Mouse (Mus musculus) adrenal gland, postnatal 10 days (tissue): ENCODE measurements at regions not wholly inside any gene's neighbourhood (a gene's known extent, or its start where the extent isn't known, plus 50 kb on each side); places are given as distances from the start of the nearest gene placed in this dataset.

ENCODE experiments used
- DNase-seq: peaks from one replicate; pipeline ENCODE4 v3.0.0; 2021; ENCODE audit warnings: mixed read lengths

GRCm38 (mm10) chr4:34226886-34227285, 176.9 kb upstream of the Spaca1 start:
- no peak for DNase-seq

GRCm38 (mm10) chr4:34227611-34228010, 177.6 kb upstream of the Spaca1 start:
- DNase-seq = no peak

GRCm38 (mm10) chr4:34231270-34231669, 181.3 kb upstream of the Spaca1 start:
- peak; percentile 82 for DNase-seq

- peak; percentile 68 for DNase-seq
Measured at GRCm38 (mm10) chr4:34234204-34234603, 184.2 kb upstream of the Spaca1 start.

DNA sequence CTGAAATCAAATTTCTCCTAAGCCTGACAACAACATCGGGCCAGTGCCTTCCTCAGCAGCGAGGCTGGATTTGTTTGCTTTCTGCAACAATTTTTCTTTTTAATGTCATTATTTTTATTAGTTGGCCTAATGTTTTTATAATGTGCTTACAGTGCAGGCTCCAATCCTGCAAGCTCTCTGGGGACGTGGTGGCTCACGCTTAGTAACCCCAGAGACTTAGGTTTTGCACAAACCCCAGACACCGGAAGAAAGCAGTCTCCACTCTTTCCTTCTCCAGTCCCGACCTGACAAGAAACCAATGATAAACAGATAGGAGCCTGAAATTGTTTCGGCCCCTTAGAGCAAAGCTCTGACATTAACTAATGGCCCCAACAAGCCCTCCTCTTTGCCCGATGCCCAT, 184.7 kb upstream of the Spaca1 start:
- DNase-seq = peak; percentile 30

- DNase-seq = no peak
Measured at GRCm38 (mm10) chr4:34237791-34238190, 187.8 kb upstream of the Spaca1 start.

DNA sequence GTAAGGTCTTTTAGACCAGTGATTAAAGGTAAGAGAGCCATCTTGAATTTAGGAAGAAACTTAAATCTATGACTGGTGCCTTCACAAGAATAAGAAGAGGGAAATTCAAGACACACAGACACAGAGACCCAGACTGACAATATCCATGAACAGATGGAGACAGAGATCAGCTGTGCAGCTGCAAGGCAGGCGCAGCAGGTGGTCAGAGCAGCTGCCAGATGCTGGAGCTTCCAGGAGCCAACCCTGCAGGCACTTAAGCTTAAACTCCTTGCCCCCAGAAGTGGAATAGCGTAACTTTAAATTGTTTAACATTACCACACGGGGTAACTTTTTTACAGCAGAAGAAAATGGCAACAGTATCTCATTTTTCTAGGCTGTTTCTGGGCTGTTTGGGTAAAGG, 189.6 kb upstream of the Spaca1 start:
- DNase-seq = no peak

- no peak for DNase-seq
Measured at GRCm38 (mm10) chr4:34241060-34241571, 191.1 kb upstream of the Spaca1 start.

DNA sequence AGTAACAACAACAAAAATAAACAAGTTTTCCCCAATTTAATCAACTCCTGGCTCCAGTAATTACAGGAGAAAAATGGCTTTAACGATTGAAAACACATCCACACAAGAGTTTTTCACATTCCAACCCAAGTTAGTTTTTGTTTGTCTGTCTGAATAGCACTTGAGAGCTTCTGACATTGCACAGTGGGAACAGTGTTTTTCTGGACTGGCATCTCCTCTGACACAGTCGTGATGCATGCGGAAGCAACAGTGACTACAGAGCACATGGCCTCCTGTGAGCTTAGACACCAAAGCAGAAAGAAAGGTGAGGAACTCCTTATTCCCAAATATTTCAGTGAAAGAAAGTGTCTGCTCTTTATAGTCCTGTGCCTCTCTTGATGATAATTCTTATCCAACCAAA, 191.7 kb upstream of the Spaca1 start:
- no peak for DNase-seq

GRCm38 (mm10) chr4:34259444-34259843, 209.5 kb upstream of the Spaca1 start:
- no peak for DNase-seq

GRCm38 (mm10) chr4:34260468-34260867, 210.5 kb upstream of the Spaca1 start:
- DNase-seq = no peak

DNA sequence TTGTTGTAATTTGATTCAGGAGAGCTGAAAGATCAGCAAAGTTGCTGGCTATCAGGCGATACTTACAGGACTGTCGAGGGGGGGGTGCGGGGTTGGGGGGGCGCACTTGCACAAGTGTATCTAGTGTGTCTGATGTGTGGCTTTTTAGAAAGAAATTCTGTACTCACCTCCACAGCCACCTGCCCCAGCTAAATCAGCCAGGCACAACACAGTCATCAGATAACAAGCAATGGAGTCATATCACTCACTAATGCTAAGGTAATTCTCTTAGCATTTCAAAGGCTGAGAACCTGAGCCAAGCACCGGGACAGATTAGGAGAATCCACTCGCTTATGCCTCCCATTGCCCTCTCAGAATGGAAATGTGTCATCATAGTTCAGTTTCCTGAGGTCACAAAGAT, 211.8 kb upstream of the Spaca1 start:
- no peak for DNase-seq

DNA sequence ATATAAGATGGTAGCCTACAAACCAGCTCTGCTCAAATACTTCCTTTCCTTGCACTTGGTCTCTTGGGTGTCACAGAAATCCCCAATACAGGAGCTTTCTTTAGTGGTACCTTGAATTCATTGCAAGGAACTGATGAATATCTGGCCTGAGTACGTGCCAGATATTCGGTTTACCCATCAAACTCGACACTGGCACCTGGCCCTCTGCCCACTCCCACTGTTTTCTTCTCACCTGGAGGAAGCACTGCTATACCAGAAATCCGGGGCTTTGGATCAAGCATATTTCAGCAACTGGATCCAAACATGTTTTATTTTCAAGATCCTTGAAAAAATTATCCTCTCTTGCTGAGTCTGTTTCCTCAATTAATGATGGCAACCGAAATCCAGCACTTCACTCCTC, 214.4 kb upstream of the Spaca1 start:
- DNase-seq = no peak

GRCm38 (mm10) chr4:34274316-34274715, 224.3 kb upstream of the Spaca1 start:
- no peak for DNase-seq

GRCm38 (mm10) chr4:34275372-34275771, 225.4 kb upstream of the Spaca1 start:
- no peak for DNase-seq

- DNase-seq = no peak
Measured at GRCm38 (mm10) chr4:34302504-34303108, 248.1 kb upstream of the Akirin2 start.

DNA sequence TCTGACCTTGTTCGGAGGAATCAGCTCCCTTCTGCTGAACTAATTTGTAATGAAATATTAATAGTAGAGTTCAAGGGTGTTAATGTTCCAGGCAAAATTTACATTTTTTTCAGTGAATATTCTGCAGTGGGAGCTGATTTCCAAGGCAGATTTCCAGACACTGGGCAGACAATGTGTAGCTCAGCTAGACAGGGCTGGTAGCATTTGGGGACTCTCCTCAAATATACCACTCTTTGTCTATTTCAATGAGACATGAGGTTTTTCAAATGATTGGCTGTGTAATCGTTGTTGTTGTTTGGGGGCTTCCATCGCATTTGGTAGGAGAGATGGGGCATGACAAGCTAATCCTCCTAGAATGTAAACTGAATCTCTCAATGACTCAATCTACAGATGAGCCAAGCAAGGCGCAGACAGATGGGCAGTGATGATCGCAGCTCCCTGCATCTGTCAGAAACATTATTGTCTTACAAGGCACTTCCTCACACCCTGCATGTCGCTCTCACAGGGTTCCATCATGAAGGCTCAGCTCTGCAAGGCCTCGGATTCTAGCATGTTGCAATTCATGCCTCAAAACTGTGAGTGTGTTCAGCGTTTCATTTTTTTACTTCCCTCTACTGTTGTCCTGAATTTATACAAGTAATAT, 241.7 kb upstream of the Akirin2 start:
- no peak for DNase-seq

DNA sequence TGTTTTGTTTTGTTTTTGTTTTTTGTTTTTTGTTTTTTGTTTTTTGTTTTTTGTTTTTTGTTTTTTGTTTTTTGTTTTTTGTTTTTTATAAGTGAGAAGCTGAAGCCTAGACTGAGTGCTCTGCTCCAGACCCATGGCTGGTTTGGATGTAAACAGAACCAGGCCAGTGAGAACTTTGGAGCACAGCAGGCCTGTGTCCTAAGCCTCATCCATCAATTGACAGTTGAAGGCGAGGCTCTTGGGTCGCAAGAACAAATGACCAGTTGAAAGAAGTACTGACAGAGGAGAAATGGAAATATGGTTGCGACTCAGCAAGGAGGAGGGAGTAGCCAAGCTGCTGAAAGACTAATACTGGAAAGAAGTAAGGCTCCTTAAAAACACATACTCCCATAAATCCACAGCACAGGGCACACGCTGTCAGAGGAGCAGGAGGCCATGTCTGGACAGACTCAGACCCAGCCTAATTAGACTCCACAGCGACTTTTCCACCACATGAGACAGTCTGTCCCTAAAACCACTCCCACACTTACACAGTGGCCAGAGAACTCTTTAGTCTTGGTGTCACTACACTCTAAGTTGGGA, 240.6 kb upstream of the Akirin2 start:
- DNase-seq = no peak

DNA sequence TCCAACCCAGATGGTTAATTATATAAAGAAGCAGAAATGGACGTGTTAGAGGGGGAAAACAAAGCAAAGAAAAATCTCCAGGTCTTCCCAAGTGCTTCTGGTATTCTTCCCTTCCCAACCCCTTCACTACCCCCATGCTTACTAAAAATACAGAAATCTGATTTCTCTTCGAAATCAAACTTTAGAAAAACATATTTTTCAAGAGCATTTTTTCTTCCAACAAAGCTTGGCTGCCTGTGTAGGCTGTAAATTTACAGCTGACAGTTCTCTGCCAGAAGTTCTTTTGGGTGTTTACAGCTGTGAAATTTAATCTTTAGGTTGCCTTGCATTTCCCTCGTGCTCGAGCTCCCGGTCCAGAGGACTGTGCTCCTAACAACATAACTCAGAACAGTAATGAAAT, 234.9 kb upstream of the Akirin2 start:
- DNase-seq = no peak

- no peak for DNase-seq
Measured at GRCm38 (mm10) chr4:34322841-34323240, 227.9 kb upstream of the Akirin2 start.

DNA sequence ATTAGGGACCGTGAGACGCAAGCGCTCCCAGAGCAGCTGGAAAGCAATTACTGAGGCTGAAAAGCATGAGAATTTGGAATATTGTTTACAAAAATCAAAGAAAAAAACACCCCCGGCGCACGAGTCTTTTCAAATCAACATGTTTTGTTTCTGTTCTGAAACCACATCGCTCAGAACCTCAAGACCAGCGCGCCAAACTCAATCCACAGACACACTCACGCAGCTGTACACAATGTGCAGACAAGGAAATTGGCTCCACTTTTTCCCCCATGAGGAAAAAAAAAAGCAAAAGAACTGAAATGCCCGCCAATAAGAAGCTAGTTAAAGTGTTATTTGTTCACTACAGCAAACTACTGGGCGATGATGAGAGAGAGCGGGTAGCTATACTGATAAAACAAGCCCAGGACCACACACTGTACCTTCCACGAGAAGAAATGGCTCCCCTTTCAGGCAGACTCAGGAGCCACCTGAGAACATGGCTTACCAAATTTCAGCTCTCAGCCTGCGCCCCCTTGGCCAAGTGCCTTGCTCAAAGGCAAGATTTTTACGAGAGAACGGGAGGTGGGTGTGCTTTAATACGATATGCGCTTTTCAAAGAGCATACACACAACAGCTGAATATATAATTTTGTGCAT, 222.5 kb upstream of the Akirin2 start:
- DNase-seq = no peak

DNA sequence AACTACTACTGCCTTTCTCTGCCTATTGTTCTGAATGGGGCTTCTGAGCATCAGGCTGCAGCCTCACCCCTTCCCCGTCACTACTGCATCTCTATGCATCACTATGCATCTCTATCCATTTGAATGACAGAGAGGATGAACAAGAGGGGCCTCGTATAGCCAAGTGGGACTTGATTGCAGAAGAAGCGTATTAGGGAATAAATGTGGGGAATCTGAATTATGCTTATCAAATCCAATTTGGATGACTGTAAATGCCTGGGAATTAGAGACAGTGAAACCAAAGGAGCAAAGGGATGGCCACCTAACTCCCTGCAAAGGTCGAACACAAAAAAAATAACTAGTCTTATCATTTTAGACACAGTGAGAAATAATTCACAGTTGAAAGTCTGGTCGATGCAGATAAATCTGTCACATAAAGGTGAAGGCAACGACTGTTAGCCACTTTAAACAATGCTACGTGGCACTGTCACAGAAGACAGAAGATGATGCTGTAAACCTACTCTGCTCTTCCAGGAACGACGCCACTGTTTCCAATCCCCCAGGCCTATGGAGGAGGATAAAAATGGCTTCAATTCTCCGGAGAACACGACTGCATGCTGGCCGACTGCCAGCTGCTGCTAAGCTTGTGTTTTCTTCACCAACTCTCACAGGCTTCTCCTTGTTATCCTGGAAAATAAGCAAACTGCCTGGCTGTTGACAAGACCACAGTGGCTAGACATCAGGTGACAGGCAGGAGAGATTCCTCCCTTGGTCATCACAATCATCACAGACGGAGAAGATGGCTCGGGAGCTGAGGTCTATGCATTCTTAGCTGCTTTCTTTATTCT, 213.6 kb upstream of the Akirin2 start:
- DNase-seq = peak; percentile 55
